Mouse (Mus musculus) natural killer cell, adult 2 months (primary cell): ENCODE measurements around the gene Aqp6.

ENCODE experiments used
- DNase-seq, 2 experiments: peaks; one replicate each; pipeline ENCODE4 v3.0.0; 2022; ENCODE audit warnings: low spot score in 2 of 2

Aqp6 gene

GRCm38 (mm10) chr15:99597596-99597995, 3.6 kb upstream of the Aqp6 start:
- no peak for DNase-seq

GRCm38 (mm10) chr15:99599245-99600070, 1.7 kb upstream of the Aqp6 start:
- DNase-seq: no peak

DNA sequence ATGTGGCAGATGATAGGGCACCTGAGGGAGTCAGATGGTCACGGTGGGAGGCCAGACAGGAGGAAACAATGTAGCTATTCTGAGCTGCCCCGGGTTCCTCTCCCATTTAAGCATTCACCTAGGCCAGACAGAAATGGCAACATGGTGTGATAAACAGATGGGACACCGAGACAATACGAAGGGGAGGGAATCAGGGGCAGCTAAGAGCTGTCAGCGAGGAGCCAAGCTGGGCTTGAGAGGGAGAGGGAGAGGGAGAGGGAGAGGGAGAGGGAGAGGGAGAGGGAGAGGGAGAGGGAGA, 572 bp downstream of the Aqp6 start:
- no peak for DNase-seq

DNA sequence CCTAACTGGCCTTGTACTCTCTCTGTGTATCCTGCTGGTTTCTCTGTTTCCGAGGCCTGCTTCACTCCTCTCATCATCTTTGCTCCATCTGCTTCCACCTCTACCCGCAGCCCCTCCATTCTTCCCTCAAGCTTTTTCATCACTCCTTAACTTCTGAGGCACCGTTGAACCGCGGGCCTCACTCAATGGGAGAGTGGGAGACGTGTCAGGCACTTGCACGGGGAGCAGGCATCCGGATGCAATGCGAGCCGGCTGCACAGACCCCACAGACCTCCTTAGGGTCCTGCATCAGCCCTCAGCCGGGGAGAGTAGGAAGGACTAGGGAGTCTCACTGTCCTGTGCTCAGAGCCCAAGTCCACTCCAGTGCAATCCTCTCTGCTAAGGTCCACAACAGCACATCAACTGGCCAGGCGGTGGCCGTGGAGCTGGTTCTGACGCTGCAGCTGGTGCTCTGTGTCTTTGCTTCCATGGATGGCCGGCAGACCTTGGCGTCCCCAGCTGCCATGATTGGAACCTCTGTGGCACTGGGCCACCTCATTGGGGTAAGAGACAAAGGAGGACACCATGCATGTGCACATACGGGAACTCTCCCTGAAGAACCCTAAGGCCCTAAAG, 1.1 kb downstream of the Aqp6 start:
- no peak for DNase-seq

DNA sequence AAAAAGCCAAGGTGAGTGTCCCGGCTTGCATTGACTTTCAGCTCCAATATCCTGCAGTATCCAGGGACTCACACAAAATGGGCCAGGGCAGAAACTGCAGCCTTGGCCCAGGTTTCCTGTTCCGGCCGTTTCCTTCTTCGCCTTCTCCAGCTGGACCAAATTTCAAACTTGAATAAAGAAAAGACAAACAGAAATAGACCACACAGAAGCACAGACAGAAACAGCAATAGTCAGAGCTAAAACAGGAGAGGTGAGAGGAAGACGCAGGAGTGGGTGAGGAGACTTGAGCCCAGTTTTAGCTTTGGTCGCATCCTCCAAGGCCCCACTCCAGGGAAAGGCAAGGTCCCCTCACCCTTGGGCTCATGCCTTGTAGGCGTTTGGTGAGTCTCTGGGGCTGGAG, 2.0 kb downstream of the Aqp6 start:
- DNase-seq: no peak

- no peak for DNase-seq
These were observed 4.4 kb downstream of the Aqp6 start for GRCm38 (mm10) chr15:99605595-99605994.

- DNase-seq: no peak
These were observed 5.3 kb downstream of the Aqp6 start for GRCm38 (mm10) chr15:99606515-99606914.

GRCm38 (mm10) chr15:99607388-99608113, 6.4 kb downstream of the Aqp6 start:
- DNase-seq: no peak

- DNase-seq: no peak
These were observed 7.4 kb downstream of the Aqp6 start for GRCm38 (mm10) chr15:99608382-99609125.

DNA sequence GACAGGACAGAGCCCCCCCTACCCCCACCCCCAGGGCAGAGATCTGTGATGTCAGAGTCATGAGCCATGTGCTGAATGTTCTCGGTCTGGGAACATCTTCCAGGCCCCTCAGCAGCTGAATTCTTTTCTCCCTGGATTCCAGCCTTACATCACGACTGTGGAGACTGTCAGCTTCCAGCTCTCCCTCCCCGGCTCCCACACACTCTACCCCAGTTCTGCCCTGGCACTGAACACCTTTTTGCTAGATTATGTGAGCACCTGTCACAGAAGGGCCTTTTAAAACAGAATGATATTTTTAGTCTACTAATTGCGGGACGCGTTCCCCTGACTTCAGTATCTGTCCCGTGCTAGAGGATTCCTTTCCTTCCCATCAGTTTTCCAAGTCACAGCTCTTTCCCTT, 10.4 kb downstream of the Aqp6 start:
- no peak for DNase-seq

- DNase-seq: no peak
These were observed 13.1 kb downstream of the Aqp6 start for GRCm38 (mm10) chr15:99614273-99614672.

GRCm38 (mm10) chr15:99614753-99615152, 13.6 kb downstream of the Aqp6 start:
- DNase-seq: no peak

- DNase-seq: no peak
These were observed 14.0 kb downstream of the Aqp6 start for GRCm38 (mm10) chr15:99615246-99615645.

GRCm38 (mm10) chr15:99618595-99618994, 17.4 kb downstream of the Aqp6 start:
- no peak for DNase-seq

DNA sequence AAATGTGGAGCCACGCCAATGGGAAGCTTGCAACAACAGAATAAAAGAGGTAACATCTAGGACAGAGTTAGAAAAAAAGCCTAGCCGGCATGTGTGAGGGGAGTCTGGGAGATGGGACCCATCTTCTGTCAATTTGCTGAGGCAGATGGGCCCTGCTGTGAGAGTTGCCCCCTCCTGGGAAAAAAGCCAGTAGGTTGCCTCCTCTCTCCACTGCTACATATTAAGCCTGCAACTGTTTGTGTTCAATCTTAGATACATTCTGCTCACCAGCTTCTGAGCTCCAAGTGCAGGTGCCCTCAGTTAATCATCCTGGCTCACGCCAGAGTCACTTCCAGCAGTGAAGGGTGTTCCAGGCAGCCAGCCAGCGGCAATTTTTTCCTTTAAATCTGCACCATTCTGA, 18.6 kb downstream of the Aqp6 start:
- no peak for DNase-seq

GRCm38 (mm10) chr15:99622063-99622462, 20.9 kb downstream of the Aqp6 start:
- no peak for DNase-seq

DNA sequence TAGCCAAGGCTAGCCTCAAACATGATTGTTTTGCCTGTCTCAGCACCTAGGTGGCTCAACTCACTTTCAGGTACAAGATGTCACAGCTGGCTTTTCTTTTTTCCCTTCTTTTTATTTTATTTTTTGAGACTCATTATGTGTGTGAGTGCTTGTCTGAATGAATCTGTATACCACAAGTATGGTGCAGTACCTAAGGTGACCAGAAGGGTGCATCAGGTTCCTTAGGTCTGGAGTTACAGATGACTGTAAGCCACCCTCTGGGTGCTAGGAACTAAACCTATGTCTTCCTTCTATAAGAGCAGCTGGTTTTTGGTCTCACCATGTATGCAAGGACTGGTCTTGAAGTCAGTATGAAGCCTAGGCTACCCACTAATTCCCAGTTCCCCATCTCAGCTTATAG, 30.4 kb downstream of the Aqp6 start:
- DNase-seq: no peak

GRCm38 (mm10) chr15:99634702-99635101, 33.5 kb downstream of the Aqp6 start:
- no peak for DNase-seq

DNA sequence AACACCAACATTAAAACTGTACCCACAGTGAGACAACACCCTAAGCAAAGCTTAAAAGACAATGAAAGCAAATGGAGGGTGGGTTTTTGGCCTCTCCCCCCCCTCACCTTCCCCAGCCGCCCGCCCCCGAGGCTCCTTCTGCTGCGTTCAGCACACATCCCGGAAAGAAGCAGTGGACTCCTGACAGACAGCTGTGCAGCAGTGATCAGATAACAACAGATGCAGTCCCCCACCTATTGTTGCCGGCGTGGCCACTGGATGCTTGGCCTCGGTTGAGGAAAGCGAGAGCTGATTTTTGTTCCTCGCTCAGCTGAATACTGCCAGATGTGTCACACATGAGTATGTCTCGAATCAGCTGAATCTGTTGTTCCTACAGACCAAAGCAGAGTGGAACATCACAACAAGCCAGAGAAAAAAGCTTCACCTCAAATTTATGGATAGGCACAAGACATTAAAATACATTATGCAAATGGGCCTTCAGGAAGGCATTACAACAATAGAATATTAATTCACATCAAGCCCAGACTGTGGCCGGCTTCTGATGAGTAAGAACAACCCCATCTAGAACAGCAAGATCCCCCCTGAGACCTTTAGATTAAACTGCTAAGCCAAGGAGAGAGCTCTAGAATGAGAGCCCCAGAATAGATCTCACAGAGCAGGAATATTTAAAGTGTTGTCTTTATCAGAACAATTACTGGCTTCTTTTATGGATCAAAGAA, 36.4 kb downstream of the Aqp6 start:
- no peak for DNase-seq

- DNase-seq: no peak
These were observed 36.9 kb downstream of the Aqp6 start for GRCm38 (mm10) chr15:99638124-99638485.

DNA sequence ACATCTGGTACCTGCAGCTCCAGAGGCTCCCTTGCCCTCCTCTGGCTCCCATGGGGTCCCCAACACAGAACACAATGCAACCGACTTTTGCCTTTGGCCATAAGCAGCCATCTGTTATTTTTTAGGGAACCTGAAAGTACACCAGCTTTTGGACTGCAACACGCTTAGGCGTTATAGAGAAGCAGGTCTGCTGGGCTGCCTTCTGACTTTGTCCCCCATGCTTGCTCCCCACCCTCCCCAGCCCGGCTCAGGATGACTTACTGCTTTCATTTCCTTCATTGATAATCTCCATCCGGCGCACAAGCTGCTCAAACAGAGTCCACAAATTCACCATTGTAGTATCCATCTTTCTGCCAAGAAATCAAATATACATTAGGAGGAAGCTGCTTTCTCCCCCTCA, 41.4 kb downstream of the Aqp6 start:
- DNase-seq: no peak

DNA sequence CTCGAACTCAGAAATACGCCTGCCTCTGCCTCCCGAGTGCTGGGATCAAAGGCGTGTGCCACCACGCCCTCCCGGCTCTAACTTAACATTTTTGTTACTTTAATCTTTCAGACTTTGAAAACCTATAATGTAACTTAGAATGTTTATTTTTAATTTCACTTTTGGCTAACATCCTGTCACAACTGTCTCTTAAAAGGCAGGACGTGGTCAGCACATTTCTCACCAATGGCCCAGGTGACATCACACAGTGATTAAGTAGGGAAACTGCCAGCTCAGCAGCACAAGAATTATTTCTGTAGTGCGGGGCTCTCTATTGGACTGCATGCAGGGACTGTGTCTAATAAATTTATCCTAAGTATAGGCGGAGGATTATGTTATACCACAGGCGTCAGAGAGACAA, 42.6 kb downstream of the Aqp6 start:
- DNase-seq: peak; percentile 64 to 85
